Mouse (Mus musculus): ENCODE results near the gene Gtf2i. TPM values are rescaled to one million over a fixed set of nuclear protein-coding genes. Genes with fewer than 3 reads are reported as not detected.

Gene Gtf2i
- polyA plus RNA-seq, 1 experiment from 2014 or later, result 127 TPM

DNA sequence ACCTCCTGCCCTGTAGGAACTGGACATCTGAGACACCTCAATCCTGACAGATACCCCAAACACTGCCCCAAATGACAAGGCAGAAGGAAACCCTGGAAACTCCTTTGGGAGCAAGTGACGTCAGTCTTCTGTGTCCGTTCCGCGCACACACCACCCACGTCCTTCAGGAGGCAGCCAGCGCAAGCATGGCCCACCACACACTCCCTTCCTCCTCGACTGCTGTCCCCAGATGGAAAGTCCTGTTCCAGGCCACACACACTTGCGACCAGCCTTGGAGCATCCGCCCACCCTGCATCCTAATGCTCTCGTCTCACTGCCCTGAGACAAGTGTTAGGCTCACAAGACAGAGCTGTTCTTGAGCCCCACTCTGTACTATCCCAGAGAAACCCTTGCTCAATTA lies 59.3 kb downstream of the Gtf2i start:
- Histone ChIP-seq H3K4me1 (no peaks in the 10 kb centered on the region), H3K27ac (replicated peaks) (no peak overlapping the region), H3K4me3 (no peak overlapping the region), H3K9ac (no peak overlapping the region), H3K9me3 (no peaks in the 10 kb centered on the region), H3K36me3 (peaks cover 98% of the 10 kb centered on the region), H3K27me3 (replicated peaks) (no peaks in the 10 kb centered on the region), H3K4me2 (no peak overlapping the region)
- ATAC-seq (ENCODE audit: extremely low read depth, insufficient number of reproducible peaks, low FRiP score, low TSS enrichment), result no peak
- 87% methylated on average over 10 of the region's 10 CpGs for WGBS

DNA sequence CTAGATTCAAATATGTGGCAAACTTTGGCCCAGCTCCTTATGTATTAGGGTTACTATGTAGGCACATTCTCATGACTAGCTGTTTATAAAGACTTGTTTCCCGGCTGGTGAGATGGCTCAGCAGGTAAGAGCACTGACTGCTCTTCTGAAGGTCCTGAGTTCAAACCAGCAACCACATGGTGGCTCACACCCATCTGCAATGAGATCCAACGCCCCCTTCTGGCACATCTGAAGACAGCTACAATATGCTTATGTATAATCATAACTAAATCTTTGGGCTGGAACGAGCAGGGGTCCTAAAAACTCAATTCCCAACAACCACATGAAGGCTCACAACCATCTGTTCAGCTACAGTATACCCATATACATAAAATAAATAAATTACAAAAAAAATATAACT lies 60.8 kb downstream of the Gtf2i start:
- no peak overlapping the region for H3K4me2 ChIP-seq
- no peak overlapping the region for H3K9ac ChIP-seq
- H3K27me3 ChIP-seq (replicated peaks), result no peaks in the 10 kb centered on the region
- H3K36me3 ChIP-seq, result peaks cover 97% of the 10 kb centered on the region
- no peak overlapping the region for H3K4me3 ChIP-seq
- 71% methylated on average over 3 of the region's 3 CpGs for WGBS
- H3K9me3 ChIP-seq, result no peaks in the 10 kb centered on the region
- no peak for ATAC-seq (ENCODE audit: extremely low read depth, insufficient number of reproducible peaks, low FRiP score, low TSS enrichment)
- no peaks in the 10 kb centered on the region for H3K4me1 ChIP-seq
- H3K27ac ChIP-seq (replicated peaks), result no peak overlapping the region

- WGBS, result 92% methylated on average over 4 of the region's 4 CpGs
- peaks cover 99% of the 10 kb centered on the region for H3K36me3 ChIP-seq
- H3K4me3 ChIP-seq, result no peak overlapping the region
- H3K27ac ChIP-seq (replicated peaks), result no peak overlapping the region
- no peak overlapping the region for H3K9ac ChIP-seq
- no peaks in the 10 kb centered on the region for H3K27me3 ChIP-seq (replicated peaks)
- no peaks in the 10 kb centered on the region for H3K4me1 ChIP-seq
- no peak for ATAC-seq (ENCODE audit: extremely low read depth, insufficient number of reproducible peaks, low FRiP score, low TSS enrichment)
- H3K9me3 ChIP-seq, result no peaks in the 10 kb centered on the region
- no peak overlapping the region for H3K4me2 ChIP-seq
Measured at GRCm38 (mm10) chr5:134251083-134251482, 63.5 kb downstream of the Gtf2i start.

GRCm38 (mm10) chr5:134250601-134251000 lies 64.0 kb downstream of the Gtf2i start:
- Histone ChIP-seq H3K9me3 (no peaks in the 10 kb centered on the region), H3K36me3 (peaks cover 99% of the 10 kb centered on the region), H3K9ac (no peak overlapping the region), H3K4me2 (no peak overlapping the region), H3K27ac (replicated peaks) (no peak overlapping the region), H3K4me1 (no peaks in the 10 kb centered on the region), H3K27me3 (replicated peaks) (no peaks in the 10 kb centered on the region), H3K4me3 (no peak overlapping the region)
- no peak for ATAC-seq (ENCODE audit: extremely low read depth, insufficient number of reproducible peaks, low FRiP score, low TSS enrichment)
- 81% methylated on average over 3 of the region's 3 CpGs for WGBS

DNA sequence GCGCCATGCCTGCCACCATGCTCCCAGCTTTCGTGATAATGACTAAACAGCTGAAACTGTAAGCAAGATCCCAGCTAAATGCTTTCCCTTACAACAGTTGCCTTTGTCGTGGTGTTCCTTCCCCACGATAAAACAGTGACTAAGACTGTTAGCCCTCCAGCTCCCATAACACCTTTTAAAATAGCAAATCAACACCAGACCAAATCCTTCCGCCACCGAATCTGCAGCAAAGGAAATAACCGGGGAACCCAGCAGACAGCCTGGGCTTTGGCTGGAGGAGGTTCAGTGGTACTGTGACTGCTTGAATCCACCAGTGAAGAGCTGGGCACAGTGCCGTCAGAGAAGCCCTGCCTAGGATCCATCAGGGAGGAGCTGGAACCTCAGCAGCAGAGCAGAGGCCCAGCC lies 65.3 kb downstream of the Gtf2i start:
- H3K4me1 ChIP-seq, result no peaks in the 10 kb centered on the region
- WGBS, result 84% methylated on average over 8 of the region's 8 CpGs
- no peaks in the 10 kb centered on the region for H3K27me3 ChIP-seq (replicated peaks)
- no peak overlapping the region for H3K4me2 ChIP-seq
- peaks cover 99% of the 10 kb centered on the region for H3K36me3 ChIP-seq
- no peak for ATAC-seq (ENCODE audit: extremely low read depth, insufficient number of reproducible peaks, low FRiP score, low TSS enrichment)
- H3K9ac ChIP-seq, result no peak overlapping the region
- no peak overlapping the region for H3K27ac ChIP-seq (replicated peaks)
- H3K9me3 ChIP-seq, result no peaks in the 10 kb centered on the region
- no peak overlapping the region for H3K4me3 ChIP-seq

DNA sequence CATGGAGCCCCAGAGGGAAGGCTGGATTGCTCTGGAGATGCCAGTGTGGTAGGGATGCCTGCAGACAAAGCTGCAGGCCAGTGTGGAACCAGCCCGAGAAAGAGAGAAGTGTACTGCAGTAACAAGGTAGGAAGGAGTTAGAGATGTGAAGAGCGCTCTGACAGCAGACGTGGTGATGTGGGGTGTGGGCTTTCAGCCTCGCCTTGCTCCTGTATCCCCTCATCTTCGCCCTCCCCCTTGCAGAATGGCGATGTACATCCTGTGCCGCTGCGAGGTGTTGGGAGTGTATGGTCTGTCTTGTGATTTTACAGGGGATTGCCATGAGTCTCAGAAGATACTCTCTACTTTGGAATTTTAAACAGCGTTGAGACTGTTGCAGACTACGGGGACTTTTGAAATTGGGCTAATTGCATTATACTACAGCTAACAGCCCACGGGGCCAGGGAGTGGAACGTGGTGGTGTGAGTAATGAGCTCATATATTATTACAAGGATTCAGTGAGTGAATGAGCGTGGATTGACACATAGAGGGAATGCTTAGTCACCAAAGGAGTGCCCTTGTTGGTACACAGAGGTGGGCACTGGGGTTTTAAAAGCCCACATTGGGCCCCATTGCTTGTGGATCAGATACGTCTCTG lies 65.8 kb downstream of the Gtf2i start:
- ATAC-seq (ENCODE audit: extremely low read depth, insufficient number of reproducible peaks, low FRiP score, low TSS enrichment), result no peak
- no peaks in the 10 kb centered on the region for H3K27me3 ChIP-seq (replicated peaks)
- peaks cover 99% of the 10 kb centered on the region for H3K36me3 ChIP-seq
- no peaks in the 10 kb centered on the region for H3K9me3 ChIP-seq
- H3K4me2 ChIP-seq, result no peak overlapping the region
- WGBS, result 88% methylated on average over 14 of the region's 14 CpGs
- no peak overlapping the region for H3K9ac ChIP-seq
- H3K4me1 ChIP-seq, result no peaks in the 10 kb centered on the region
- no peak overlapping the region for H3K27ac ChIP-seq (replicated peaks)
- H3K4me3 ChIP-seq, result no peak overlapping the region

DNA sequence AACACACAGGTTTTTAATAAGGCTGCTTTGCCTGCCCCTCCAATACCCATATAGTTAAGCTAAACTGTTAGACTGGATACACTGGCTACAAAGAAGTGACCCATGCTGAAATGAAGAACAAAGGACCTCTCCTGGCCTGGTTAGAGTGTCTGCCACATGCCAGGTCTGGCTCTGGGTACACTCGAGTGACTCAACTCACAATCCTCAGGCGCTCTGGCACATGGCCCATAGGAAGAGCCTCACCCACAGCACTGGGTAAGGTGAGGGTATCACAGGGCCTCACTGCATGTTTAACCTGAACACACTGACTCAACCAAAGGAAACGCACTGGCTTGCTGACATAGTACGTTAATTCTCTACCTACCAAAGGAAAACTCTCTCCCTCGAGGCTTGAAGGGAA lies 68.4 kb downstream of the Gtf2i start:
- no peaks in the 10 kb centered on the region for H3K9me3 ChIP-seq
- 88% methylated on average over 5 of the region's 5 CpGs for WGBS
- no peak overlapping the region for H3K27ac ChIP-seq (replicated peaks)
- H3K4me2 ChIP-seq, result no peak overlapping the region
- H3K36me3 ChIP-seq, result peaks cover 99% of the 10 kb centered on the region
- H3K4me1 ChIP-seq, result no peaks in the 10 kb centered on the region
- no peak overlapping the region for H3K9ac ChIP-seq
- ATAC-seq (ENCODE audit: extremely low read depth, insufficient number of reproducible peaks, low FRiP score, low TSS enrichment), result no peak
- H3K4me3 ChIP-seq, result no peak overlapping the region
- H3K27me3 ChIP-seq (replicated peaks), result no peaks in the 10 kb centered on the region

GRCm38 (mm10) chr5:134244890-134245289 lies 69.7 kb downstream of the Gtf2i start:
- Histone ChIP-seq H3K9me3 (no peaks in the 10 kb centered on the region), H3K4me3 (no peak overlapping the region), H3K27me3 (replicated peaks) (no peaks in the 10 kb centered on the region), H3K9ac (no peak overlapping the region), H3K27ac (replicated peaks) (no peak overlapping the region), H3K36me3 (peaks cover 100% of the 10 kb centered on the region), H3K4me2 (no peak overlapping the region), H3K4me1 (no peaks in the 10 kb centered on the region)
- WGBS, result 92% methylated on average over 5 of the region's 5 CpGs
- no peak for ATAC-seq (ENCODE audit: extremely low read depth, insufficient number of reproducible peaks, low FRiP score, low TSS enrichment)

DNA sequence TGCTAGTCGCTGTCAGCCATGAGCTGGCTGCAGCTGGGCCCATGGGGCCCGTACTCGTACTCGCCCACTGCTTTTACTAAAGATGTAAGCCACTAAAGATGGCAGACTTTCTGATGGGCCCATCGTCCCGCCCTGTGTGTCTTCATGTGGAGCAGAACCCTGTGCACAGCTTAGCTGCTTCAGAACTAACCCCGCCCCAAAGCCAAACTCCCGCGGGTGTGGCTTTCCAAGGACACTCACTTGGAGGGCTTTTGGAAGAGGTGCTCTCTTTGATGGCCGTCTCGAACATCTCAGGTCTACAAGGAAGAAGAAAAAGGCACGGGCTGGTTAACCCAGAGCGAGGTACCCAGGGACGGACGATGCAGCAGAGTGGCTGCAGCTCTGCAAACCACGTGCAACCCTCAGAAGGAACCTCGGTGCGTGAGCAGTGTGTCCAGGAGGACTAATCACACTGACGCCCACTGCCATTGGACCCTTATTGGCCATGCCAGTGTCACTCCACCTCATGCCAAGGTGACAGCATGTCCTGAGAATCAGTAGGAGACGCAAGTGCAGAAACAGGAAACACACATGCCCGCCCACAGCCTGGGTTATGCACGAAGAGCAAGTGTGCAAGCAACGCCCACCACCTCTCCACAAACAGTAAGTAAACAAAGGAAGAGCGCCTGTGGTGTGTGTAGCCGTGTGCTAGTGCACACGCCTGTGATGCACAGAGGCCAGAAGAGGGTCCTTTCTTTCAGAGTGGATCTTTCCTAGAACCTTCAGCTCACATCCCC lies 70.7 kb downstream of the Gtf2i start:
- Histone ChIP-seq H3K4me3 (no peak overlapping the region), H3K4me2 (no peak overlapping the region), H3K27me3 (replicated peaks) (no peaks in the 10 kb centered on the region), H3K36me3 (peaks cover 100% of the 10 kb centered on the region), H3K27ac (replicated peaks) (no peak overlapping the region), H3K9ac (no peak overlapping the region), H3K9me3 (no peaks in the 10 kb centered on the region), H3K4me1 (no peaks in the 10 kb centered on the region)
- 91% methylated on average over 26 of the region's 26 CpGs for WGBS
- no peak for ATAC-seq (ENCODE audit: extremely low read depth, insufficient number of reproducible peaks, low FRiP score, low TSS enrichment)

DNA sequence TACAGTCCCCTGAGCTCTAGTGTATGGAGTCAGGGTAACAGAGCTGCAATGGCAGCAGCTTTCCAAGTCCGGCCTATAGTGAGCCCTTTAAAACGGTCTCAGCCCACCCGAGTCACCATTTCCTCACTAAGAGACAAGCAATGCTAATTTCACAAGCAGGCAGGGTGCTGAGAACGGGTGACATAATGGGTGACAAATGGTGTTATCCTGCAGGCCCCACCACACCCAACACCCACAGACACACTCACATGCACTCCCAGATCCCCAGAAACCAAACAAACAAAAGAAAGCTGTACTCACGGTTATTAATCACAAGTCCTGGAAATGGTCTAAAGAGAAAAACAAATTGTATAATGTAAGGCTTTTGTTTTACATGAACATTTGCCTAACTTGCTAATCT lies 72.7 kb downstream of the Gtf2i start:
- no peaks in the 10 kb centered on the region for H3K9me3 ChIP-seq
- no peaks in the 10 kb centered on the region for H3K4me1 ChIP-seq
- H3K36me3 ChIP-seq, result peaks cover 100% of the 10 kb centered on the region
- no peaks in the 10 kb centered on the region for H3K27me3 ChIP-seq (replicated peaks)
- H3K27ac ChIP-seq (replicated peaks), result no peak overlapping the region
- H3K4me3 ChIP-seq, result no peak overlapping the region
- no peak overlapping the region for H3K9ac ChIP-seq
- no peak for ATAC-seq (ENCODE audit: extremely low read depth, insufficient number of reproducible peaks, low FRiP score, low TSS enrichment)
- 79% methylated on average over 5 of the region's 5 CpGs for WGBS
- H3K4me2 ChIP-seq, result no peak overlapping the region

DNA sequence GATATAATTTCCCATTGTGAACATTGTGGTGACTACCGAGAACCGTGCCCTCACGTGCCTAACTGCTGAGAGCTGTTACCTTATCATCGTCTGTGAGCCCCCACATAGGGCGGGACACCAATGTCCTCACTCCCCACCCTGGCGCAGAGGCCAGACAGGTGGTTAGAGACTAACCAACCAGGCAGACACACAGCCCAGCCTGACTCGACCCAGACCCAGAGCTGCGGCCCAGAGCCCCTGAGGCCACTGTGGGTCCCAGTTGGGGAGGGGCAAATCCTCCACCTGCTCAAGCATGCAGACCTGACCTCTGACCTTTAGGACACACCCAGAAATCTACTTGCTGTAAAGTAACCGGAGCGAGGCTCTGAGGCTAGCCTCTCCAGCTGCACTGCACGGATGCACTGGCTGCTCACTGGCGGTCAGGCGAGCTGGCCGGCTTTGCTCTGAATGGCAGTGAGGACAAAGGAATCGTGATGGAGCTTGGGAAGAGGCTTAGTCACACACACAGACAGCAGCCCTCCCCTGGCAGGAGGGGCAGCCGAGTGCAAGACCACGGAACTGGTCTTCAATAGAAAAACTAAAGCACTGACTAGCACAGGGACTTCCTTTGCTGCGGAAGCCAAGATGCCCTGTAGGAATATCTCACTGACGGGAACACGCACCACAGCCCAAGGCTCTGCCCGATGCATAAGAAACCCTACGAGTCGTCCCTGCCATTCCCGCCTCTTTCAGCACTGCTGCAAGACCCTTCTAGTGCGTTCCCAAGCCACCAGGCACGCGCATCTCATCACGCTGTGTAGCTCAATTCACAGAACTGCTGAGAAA lies 76.4 kb downstream of the Gtf2i start:
- peaks cover 78% of the 10 kb centered on the region for H3K36me3 ChIP-seq
- H3K4me1 ChIP-seq, result peaks cover 36% of the 10 kb centered on the region
- H3K9ac ChIP-seq, result no peak overlapping the region
- no peaks in the 10 kb centered on the region for H3K9me3 ChIP-seq
- no peak for ATAC-seq (ENCODE audit: extremely low read depth, insufficient number of reproducible peaks, low FRiP score, low TSS enrichment)
- no peaks in the 10 kb centered on the region for H3K27me3 ChIP-seq (replicated peaks)
- H3K4me2 ChIP-seq, result no peak overlapping the region
- no peak overlapping the region for H3K27ac ChIP-seq (replicated peaks)
- whole genome bisulfite sequencing, result 90% methylated on average over 28 of the region's 28 CpGs
- no peak overlapping the region for H3K4me3 ChIP-seq

Data from heart, embryonic 13.5 days (tissue).